Mouse (Mus musculus): Measurements from ENCODE around the gene Zfp689.
"Not testable (repeated sequence)": the region's sequence is repeated elsewhere in the genome, so short reads cannot be mapped to it uniquely, and the experiment has no call there.

DNA sequence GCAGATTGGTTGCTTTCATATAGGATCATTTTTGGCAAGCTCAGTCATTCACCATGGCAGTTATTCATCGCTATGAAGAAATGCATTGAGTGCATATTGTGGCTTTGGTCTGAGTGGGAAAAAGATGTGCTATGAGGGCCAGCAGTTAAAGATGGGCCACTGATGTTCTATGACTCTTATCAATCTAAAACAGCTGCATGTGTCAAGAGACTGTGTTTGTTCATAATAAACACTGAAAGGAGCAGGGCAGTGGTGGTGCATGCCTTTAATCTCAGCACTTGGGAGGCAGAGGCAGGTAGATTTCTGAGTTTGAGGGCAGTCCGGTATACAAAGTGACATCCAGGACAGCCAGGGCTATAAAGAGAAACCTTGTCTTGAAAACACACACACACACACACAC is 16.7 kb upstream of the Zfp689 start:
- not testable (repeated sequence) for TF ChIP-seq CTCF (conservative IDR thresholded peaks at IDR 0.05; ENCODE audit: low read length); POU5F1 (IDR thresholded peaks at IDR 0.05; ENCODE audit: borderline replicate concordance, low read length)
